Mouse (Mus musculus) embryonic facial prominence, embryonic 14.5 days (tissue): ENCODE results near the gene Arxes1. TPM values are rescaled to one million over a fixed set of nuclear protein-coding genes. Genes with fewer than 3 reads are reported as not detected.
"Not testable (repeated sequence)": the region's sequence is repeated elsewhere in the genome, so short reads cannot be mapped to it uniquely, and the experiment has no call there.

Source experiments
- ATAC-seq: fragments of 200-750 bp; cut with Nextera tagmentation; 2 replicates; pipeline ENCODE4 v1.8.0; 2017; ENCODE audit warnings: low read depth, moderate number of reproducible peaks, moderate TSS enrichment
- DNase-seq: peaks from one replicate; pipeline ENCODE4 v3.0.0-alpha.2; 2015; ENCODE audit warnings: low spot score
- H3K27ac ChIP-seq: fragments of 300-500 bp; sonication (generic); replicated peaks from 2 replicates; pipeline ENCODE4 v1.5.1; 2014; ENCODE audit warnings: low read depth, mild to moderate bottlenecking, low read length, moderate library complexity
- H3K27me3 ChIP-seq: fragments of 300-500 bp; sonication (generic); replicated peaks from 2 replicates; pipeline ENCODE4 v1.6.1; 2014; ENCODE audit warnings: low read length; ENCODE audit not compliant: control insufficient read depth, insufficient read depth
- H3K36me3 ChIP-seq: fragments of 300-500 bp; sonication (generic); 2 replicates; pipeline ENCODE4 v1.6.1; 2014; ENCODE audit warnings: low read length, mixed read lengths; ENCODE audit not compliant: control insufficient read depth, insufficient read depth
- H3K4me1 ChIP-seq: fragments of 300-500 bp; sonication (generic); 2 replicates; pipeline ENCODE4 v1.6.1; 2014; ENCODE audit warnings: antibody characterized with exemption, low read length; ENCODE audit not compliant: control insufficient read depth, insufficient read depth
- H3K4me2 ChIP-seq: fragments of 300-500 bp; sonication (generic); 2 replicates; pipeline ENCODE4 v1.6.1; 2014; ENCODE audit warnings: low read depth, mild to moderate bottlenecking, low read length, moderate library complexity, mixed read lengths
- H3K4me3 ChIP-seq: fragments of 300-500 bp; sonication (generic); 2 replicates; pipeline ENCODE4 v1.5.1; 2014; ENCODE audit warnings: low read depth, mild to moderate bottlenecking, low read length
- H3K9ac ChIP-seq: fragments of 300-500 bp; sonication (generic); 2 replicates; pipeline ENCODE4 v1.6.1; 2014; ENCODE audit warnings: low read depth, mild to moderate bottlenecking, low read length, moderate library complexity, mixed read lengths
- H3K9me3 ChIP-seq: fragments of 300-500 bp; sonication (generic); 2 replicates; pipeline ENCODE4 v1.6.1; 2016; ENCODE audit warnings: low read length; ENCODE audit not compliant: control insufficient read depth
- WGBS: fragments of 180-500 bp; shearing (Covaris S2); extraction: QIAGEN DNeasy Blood & Tissue Kit; methylation state at CpG from one replicate; pipeline ENCODE4 v1.1.7; 2014; 5-methylcytosine and 5-hydroxymethylcytosine counted together
- polyA plus RNA-seq: library from polyadenylated mRNA; unstranded; fragments of >200 nt; fragmentation: Nextera tagmentation; extraction: Ambion mirVana; gene quantifications from 2 replicates; pipeline ENCODE4 v1.2.1, GENCODE M21; 2014

Gene Arxes1
- polyA plus RNA-seq, 1 experiment from 2014 or later = 28.6 TPM

DNA sequence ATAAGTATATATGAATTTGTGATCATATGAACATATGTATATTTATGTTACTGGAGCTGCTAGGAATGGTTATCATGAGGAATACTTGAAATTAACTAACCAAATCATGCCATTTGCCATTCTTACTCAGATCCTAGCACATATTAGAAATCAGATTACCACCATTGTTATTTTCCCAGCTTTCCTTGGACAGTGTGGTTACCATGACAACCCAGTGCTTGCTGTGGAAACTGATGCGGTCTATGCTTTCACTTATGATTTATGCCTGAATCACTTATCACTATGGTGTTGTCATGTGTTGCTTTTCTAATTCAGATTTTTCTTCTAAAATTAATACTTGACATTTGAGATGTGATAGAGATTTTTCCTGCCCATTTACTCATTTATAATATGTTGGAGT lies 2.8 kb upstream of the Arxes1 start:
- ATAC-seq (no peak), DNase-seq (no peak)
- Histone ChIP-seq H3K27ac (no peak overlapping the region), H3K4me2 (no peak overlapping the region), H3K4me1 (no peaks in the 10 kb centered on the region), H3K27me3 (no peaks in the 10 kb centered on the region; the same call in 1 of the 2 replicates), H3K9me3 (no peaks in the 10 kb centered on the region), H3K36me3 (no peaks in the 10 kb centered on the region), H3K4me3 (no peak overlapping the region), H3K9ac (no peak overlapping the region)
- WGBS = 76% methylated on average over 1 of the region's 1 CpGs

DNA sequence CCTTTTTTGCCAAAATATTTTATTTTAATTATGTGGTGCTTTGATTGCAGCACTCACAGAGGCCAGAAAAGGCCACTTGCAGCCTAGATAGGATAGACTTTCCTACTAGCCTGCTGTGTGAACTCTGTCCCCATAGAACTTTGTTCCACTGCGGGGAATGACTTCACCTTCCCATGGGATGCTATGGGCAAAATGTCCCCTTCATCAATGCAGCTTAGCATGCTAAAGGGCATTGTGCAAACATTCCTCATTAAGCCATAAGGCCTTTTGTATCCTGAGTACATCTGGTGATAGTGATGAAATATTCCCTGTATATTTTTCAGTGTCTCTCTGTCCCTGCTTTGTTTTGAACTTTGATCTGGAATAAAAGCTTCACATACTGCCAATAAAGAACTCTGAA lies 10.6 kb downstream of the Arxes1 start:
- Histone ChIP-seq H3K36me3 (no peaks in the 10 kb centered on the region), H3K27me3 (no peaks in the 10 kb centered on the region; the same call in 1 of the 2 replicates), H3K4me1 (no peaks in the 10 kb centered on the region), H3K4me3 (no peak overlapping the region), H3K27ac (no peak overlapping the region), H3K9ac (no peak overlapping the region), H3K4me2 (no peak overlapping the region), H3K9me3 (no peaks in the 10 kb centered on the region)
- WGBS = 78% methylated on average over 1 of the region's 1 CpGs
- ATAC-seq = no peak
- no peak for DNase-seq

DNA sequence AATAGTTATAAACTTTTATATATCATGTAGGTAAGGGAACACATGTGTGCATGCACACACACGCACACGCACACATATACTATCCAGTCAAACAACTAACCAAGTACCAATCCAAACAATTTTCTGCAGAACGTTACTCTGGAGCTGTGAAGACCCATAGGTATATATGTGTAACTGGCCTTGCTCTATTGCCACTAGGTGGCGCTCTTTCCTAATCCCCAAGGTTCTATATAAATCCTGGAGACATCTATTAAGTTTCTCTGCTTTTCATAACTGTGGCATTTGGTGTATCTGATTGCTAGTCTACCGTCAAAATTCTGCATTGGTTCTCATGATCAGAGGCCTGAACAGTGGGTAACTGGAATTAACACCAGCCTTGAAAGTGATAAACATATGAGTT lies 14.4 kb downstream of the Arxes1 start:
- no peak overlapping the region for H3K4me3 ChIP-seq
- no peak overlapping the region for H3K9ac ChIP-seq
- H3K9me3 ChIP-seq = no peaks in the 10 kb centered on the region
- no peaks in the 10 kb centered on the region for H3K4me1 ChIP-seq
- DNase-seq = peak; percentile 85
- H3K27me3 ChIP-seq = no peaks in the 10 kb centered on the region; the same call in 1 of the 2 replicates
- H3K36me3 ChIP-seq = no peaks in the 10 kb centered on the region
- WGBS = 17% methylated on average over 5 of the region's 5 CpGs
- no peak overlapping the region for H3K27ac ChIP-seq
- H3K4me2 ChIP-seq = no peak overlapping the region
- peak; percentile 60; the same call in 1 of the 2 replicates for ATAC-seq

DNA sequence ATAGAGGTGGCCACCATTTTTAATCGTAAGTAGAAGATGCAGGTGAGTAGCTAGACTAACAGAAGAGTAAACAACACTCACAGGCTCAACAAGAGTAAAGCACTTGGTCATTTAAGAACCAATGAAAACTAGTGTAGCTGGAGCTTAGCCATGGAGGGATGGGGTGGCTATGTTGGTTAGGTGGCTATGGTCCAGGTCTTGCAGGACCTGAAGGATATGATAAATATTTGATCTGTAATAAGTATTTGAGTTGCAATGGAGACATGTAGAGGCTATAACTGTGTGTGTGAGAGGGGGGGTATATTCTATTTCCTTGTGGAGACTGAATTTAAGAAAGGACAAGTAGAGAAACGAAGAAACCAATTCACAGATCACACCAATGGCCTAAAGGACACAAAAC lies 18.1 kb downstream of the Arxes1 start:
- 75% methylated on average over 2 of the region's 2 CpGs for WGBS
- Histone ChIP-seq H3K27ac (no peak overlapping the region), H3K4me1 (no peaks in the 10 kb centered on the region), H3K9ac (no peak overlapping the region), H3K9me3 (no peaks in the 10 kb centered on the region), H3K36me3 (no peaks in the 10 kb centered on the region), H3K27me3 (no peaks in the 10 kb centered on the region; the same call in 1 of the 2 replicates), H3K4me2 (no peak overlapping the region), H3K4me3 (no peak overlapping the region)
- ATAC-seq (no peak), DNase-seq (no peak)

DNA sequence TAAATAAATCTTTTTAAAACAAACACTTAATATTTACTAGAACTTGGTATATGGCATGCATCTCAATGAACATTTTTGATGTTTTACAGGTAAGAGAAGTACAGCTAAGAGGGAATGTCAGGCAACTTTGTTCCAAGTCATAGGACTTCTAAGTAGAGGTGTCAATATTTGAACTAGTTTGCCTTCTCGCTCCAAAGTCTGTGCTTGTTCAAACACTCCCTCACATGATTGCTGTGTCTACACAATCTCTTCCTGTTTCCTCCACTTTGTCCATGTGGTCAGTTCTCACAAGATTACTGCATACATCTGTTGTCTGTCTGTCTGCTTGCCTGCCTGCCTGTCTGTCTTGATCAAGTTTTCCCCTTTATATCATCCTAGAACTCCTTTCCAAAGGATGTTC lies 27.5 kb downstream of the Arxes1 start:
- Histone ChIP-seq H3K4me3 (no peak overlapping the region), H3K9ac (no peak overlapping the region), H3K27me3 (no peaks in the 10 kb centered on the region), H3K36me3 (no peaks in the 10 kb centered on the region), H3K9me3 (no peaks in the 10 kb centered on the region), H3K27ac (no peak overlapping the region), H3K4me2 (no peak overlapping the region), H3K4me1 (no peaks in the 10 kb centered on the region)
- 73% methylated on average over 1 of the region's 1 CpGs for whole genome bisulfite sequencing
- DNase-seq (no peak), ATAC-seq (no peak)

DNA sequence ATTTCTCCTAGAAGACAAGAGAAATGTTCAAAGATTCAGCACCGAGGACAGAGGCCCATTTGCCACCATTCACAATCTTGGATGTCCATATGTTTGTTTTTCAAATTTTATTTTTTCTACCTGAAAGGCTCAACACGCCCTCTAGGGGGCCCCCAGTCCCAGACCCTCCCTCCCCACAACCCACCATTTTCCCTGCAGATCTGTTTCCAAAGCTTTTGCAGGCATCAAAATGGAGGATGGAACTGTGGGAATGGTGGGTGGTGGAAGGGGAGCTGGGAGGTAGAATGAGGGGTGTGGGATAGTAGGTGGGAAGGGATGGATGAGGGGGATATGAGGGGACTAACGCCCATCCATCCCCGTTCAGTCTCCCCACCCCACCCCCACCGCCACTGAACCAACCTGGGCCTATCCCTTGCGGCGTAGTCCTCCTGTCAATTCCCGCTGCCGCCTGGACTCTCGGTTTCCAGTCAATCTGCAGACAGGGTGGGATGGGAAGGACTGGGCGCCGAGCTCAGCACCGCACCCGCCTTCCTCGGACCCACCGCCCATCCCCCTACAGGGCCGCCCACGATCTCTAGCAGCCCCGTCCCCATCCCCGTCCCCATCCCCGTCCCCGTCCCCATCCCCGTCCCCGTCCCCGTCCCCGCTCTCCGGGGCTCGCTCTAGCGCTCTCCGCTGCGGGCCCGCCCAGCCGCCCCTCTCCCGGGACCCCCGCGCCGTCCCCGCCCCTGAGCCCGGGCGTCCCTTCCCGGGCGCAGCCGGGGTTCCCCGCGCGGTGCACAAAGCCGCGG lies 34.2 kb downstream of the Arxes1 start:
- Histone ChIP-seq H3K4me3 (peak overlapping the region; percentile 37), H3K4me2 (peak overlapping the region; percentile 44), H3K9ac (peak overlapping the region; percentile 40; the same call in 1 of the 2 replicates)
- H3K4me1 ChIP-seq, H3K27ac ChIP-seq, H3K27me3 ChIP-seq, H3K9me3 ChIP-seq, H3K36me3 ChIP-seq: not testable (repeated sequence)
- ATAC-seq (peak; percentile 56), DNase-seq (peak; percentile 43)
- WGBS = 21% methylated on average over 13 of the region's 48 CpGs

DNA sequence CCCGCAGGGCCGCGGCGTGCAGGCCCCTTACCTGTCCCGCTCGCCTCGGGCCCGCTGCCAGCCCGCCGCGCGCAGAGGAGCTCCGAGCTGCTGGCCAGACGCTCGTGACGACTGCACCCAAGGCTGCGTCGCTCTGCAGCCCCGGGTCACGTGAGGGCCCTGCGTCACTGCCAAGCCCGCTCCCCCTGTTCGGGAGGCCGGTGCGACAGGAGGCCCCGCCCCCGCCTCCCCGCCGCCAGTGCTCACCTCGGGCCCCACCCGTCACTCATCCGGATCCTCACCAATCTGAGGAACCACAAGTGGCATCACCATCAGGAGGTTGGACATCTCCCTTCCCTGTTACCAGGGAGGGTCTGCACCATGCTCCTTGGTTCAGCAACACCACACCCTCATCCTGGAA lies 34.9 kb downstream of the Arxes1 start, which contains the start of gene Bex2:
Gene Bex2 (minus strand): TSS at position 217 of the 400 bp plus-strand sequence.
- WGBS = no CpG with 5 or more reads among the region's 32 CpGs
- not testable (repeated sequence) for H3K36me3 ChIP-seq, H3K9me3 ChIP-seq, H3K27me3 ChIP-seq, H3K27ac ChIP-seq, H3K4me1 ChIP-seq
- ATAC-seq (peak; percentile 98), DNase-seq (peak; percentile 0)
- peak within 1 kb of the TSS; percentile 37 for H3K4me3 ChIP-seq
- H3K9ac ChIP-seq = peak within 1 kb of the TSS; percentile 40; the same call in 1 of the 2 replicates
- peak within 1 kb of the TSS; percentile 44 for H3K4me2 ChIP-seq
